Mouse (Mus musculus) liver, adult (tissue): ENCODE results near the gene Mgat5.

Source experiments
- GATA4 ChIP-seq: IDR thresholded peaks from 2 replicates; pipeline ENCODE4 v1.6.1; 2014; ENCODE audit warnings: mild to moderate bottlenecking, low read length; ENCODE audit not compliant: insufficient replicate concordance

Gene Mgat5

DNA sequence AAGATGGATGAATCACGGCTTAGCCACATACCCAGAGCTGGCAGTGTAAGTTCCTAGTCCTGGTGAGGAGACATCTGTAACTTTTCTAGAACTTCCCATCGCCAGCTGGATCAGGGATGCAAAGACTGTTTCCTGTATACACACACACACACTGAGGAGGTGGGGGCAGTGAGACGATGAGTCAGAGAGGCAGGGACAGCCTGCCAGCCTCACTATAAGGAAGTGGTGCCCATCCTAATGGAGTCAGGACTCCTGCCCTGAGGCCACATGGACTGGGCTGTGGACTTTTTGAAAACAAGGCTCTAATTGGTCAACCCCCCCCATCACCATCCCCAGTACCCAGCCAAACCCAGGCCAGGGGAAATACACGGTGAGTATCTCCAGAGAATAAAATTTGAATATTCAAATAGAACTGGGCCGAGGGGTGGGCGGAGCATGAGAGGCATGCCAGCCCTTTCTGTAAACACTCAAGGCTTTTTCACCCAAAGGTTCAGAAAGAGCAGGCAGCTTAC, 220.3 kb downstream of the Mgat5 start:
- TF ChIP-seq GATA4, result no peak

DNA sequence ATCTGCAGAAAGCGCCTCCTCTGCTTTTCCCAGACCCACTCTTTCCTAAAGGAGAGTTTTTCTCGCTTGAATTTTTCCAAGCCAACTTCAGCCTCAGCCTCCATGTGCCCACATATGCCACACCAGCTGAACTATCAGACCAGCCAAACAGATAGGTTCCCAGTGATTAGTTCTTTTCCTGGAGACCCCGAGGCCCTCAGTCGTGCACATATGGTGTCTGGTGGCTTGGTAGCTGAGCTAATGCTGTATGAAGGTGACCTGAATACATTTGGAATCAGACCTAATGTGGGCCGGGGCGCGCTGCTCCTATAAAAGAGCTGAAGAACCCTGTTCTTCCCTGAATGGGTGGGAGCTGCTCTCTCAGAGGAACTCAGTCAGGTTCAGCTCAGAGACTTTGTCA, 225.5 kb downstream of the Mgat5 start:
- TF ChIP-seq GATA4, result no peak

DNA sequence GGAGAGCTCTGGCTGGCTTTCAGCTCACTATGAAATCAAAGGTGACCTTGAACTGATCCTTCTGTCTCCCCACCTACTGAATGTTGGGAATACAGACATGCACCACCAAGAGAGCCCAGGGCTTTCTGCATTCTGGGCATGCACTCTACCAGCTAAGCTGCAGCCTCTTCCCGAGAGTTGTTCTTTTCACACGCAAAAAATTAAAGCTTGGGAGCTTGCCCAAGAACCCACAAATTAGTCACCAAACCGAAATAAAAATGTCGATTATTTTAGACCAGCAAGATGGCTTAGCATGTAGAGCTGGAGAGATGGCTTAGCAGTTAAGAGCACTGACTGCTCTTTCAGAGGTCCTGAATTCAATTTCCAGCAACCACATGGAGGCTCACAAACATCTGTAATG, 230.0 kb downstream of the Mgat5 start:
- no peak for TF ChIP-seq GATA4

DNA sequence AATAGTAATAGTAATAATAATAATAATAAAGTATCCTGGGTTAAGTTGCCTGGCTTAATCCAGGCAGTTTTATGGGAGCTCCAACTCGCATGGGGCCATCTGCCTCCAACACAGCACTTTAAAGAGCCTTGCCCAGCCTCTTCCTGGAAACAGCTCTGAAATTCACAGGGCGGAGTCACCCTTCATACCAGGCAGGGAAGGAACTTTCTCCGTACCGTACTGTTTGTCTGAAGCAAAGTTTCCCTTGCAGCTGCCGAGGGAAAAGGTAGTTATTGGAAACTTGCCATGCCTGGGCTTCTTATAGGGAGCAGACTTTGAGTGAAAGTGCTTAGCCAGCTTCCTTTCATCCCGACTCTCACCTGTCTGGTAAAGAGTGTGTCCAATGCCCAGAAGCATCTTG, 232.3 kb downstream of the Mgat5 start:
- TF ChIP-seq GATA4, result no peak

DNA sequence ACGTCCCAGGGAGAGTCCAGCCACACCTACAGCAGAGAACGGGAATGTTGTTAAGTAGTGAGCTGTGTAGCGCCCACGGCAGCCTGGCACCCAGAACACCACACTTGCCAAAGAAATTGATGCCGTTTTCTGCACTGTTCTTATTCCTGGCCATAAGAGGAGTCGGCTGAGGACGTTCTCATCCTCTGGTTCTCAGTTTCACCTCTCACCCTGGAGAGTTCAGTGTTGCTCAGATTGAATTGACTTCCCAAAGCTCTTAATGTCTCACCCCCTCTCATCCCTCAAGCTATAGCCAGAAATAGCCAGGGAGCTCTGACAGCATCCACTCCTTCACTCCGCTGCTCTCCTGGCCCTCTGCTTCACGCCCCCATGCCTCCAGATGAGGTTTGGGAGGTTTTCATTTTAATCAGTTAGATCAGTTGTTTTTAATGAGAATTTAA, 234.7 kb downstream of the Mgat5 start:
- no peak for TF ChIP-seq GATA4

DNA sequence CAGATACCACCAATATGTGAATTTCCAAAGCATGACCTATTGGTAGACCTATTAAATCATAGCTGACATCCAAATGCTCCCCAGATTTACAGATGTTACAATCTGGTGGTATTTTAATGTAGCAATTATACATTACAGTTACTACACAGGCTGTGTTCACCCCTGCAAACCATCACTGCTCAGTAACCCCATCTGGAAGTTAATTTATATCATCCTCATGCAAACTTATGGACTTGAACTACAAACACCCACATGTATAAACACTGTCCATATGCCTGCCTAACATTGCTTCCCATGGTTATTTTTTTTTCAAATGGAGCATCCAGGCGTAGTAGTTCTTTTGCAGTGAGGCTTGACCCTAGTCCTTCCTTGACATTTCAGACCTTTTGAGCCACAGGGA, 236.2 kb downstream of the Mgat5 start:
- no peak for TF ChIP-seq GATA4

GRCm38 (mm10) chr1:127441736-127442135, 236.9 kb downstream of the Mgat5 start:
- no peak for TF ChIP-seq GATA4

GRCm38 (mm10) chr1:127442880-127443877, 238.4 kb downstream of the Mgat5 start:
- TF ChIP-seq GATA4, result no peak

DNA sequence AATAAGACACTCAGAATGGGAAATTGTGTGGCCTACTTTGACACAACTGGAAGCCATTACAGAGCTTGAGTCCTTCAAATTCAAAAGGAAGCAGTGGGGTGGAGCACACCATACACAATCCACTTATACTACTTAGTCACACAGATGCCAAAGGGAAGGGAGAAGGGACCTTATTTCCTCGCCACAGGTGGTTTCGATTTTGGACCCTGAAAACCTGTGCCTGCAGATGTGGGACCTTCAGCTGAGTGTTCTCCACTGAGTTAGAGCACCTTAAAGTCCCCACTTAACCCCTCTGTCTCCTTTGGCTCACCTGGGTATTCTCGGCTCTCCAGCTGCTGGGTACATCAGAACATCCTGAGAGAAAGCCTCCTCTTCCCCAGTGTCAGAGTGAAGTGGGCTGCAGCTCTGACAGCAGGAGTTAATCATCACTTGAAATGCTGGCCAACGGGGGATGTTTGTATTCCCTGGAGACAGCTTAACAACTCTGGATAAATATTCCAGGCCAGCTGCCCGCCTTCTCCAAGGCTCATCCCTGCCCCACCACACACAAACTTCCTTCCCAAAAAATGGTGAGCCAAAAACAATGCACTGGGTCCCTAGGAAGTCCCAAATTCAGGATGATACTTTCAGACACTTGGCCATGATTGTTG, 240.1 kb downstream of the Mgat5 start:
- no peak for TF ChIP-seq GATA4

DNA sequence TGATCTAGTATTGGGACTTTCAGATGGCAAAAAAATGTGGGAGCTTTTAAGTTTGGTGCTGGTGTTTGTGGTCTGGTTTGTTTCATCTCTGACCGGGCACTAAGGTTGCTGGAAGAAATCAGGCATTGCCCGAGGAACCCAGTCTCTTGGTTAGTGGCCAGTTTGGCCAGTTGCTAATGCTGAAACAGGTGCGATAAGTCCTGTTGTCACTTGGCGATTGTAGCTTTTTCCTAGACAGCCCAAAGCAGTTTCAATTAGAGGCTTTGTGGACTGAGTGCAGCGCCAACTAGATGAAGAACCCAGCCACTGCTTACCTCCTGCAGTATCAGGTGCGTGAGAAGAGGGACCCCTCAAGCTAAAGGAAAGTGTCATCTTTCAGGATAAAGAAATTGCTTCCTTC, 248.6 kb downstream of the Mgat5 start:
- TF ChIP-seq GATA4, result no peak

- TF ChIP-seq GATA4, result no peak
Observed at GRCm38 (mm10) chr1:127459015-127459451, 254.2 kb downstream of the Mgat5 start.

- TF ChIP-seq GATA4, result no peak
Observed at GRCm38 (mm10) chr1:127459576-127459975, 254.8 kb downstream of the Mgat5 start.

DNA sequence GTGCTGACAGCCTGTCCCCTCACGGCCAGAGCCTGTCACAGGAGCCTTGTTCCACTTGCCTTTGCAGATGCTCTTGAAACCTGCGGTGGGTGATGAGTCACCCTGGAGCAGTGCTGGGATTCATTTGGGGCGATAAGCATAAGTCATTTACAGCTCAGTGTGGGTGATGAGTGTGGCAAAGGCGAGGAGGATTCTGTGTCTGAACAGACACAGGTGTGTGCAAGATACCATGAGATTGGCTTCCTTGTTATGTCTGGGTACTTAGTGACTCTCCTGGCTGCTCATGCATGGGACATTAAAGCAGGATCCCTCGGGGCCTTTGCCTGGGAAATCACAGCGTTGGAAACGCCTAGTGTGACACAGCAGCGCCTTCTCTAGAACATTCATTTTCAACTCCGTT, 256.2 kb downstream of the Mgat5 start:
- no peak for TF ChIP-seq GATA4

DNA sequence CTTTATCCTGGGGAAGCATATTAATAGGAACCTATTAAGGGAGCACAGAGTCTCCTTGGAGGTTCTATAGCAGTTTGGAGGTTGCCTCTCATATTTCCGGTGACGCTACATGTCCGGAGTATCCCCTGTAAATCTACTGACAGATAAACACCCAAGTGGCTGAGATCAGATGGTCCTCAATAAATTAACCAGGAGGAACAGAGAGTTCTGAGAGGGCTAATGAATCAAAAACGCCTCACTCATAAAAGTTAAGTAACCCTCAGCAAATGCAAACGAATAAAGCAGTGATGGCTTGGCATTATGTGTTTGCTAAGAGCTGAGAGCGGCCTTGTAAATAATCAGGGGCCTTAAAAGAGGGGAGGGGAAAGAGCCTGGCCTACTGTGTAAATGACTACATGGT, 259.2 kb downstream of the Mgat5 start:
- no peak for TF ChIP-seq GATA4

- TF ChIP-seq GATA4, result no peak
Observed at GRCm38 (mm10) chr1:127465292-127465691, 260.5 kb downstream of the Mgat5 start.

DNA sequence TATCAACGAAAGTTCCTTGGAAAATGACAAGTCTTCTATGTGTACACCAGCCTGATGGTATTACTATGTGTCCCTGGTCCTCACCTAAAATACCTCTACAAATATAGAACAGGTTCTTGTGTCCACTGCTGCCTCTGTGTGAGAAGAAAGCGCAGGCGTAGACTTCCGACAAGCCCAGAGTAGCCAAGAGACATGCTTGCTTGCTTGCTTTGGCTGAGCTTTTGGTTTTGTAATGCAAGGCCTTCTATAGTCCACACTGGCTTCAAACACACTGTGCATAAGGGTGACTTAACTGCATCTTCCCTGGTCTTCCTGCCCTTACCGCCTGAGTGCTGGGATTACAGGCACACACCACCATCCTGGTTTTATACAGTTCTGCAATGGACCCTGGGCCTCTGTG, 262.4 kb downstream of the Mgat5 start:
- TF ChIP-seq GATA4, result no peak
